Mouse (Mus musculus) layer of hippocampus, adult 2 months (tissue): Measurements from ENCODE around the gene Cyp26b1. TPM values are rescaled to one million over a fixed set of nuclear protein-coding genes. Genes with fewer than 3 reads are reported as not detected.

Experiments
- DNase-seq, 2 experiments: peaks; one replicate each; pipeline ENCODE4 v3.0.0; 2022; ENCODE audit warnings: low spot score in 2 of 2
- H3K27ac ChIP-seq: fragments of 200-600 bp; 2 replicates; pipeline ENCODE4 v1.8.1; 2022
- H3K4me3 ChIP-seq: fragments of 200-600 bp; 2 replicates; pipeline ENCODE4 v1.8.1; 2022; ENCODE audit warnings: mild to moderate bottlenecking
- CTCF ChIP-seq: fragments of 200-600 bp; conservative IDR thresholded peaks from 2 replicates; pipeline ENCODE4 v1.8.1; 2022; ENCODE audit warnings: antibody characterized with exemption, mild to moderate bottlenecking, moderate library complexity
- total RNA-seq, 2 experiments: library from RNA; stranded (reverse); gene quantifications; 2 replicates each; pipeline ENCODE4 v1.2.3; 2021

Gene Cyp26b1
- total RNA-seq, 2 experiments from 2014 or later: 9.4 to 10.3 TPM

DNA sequence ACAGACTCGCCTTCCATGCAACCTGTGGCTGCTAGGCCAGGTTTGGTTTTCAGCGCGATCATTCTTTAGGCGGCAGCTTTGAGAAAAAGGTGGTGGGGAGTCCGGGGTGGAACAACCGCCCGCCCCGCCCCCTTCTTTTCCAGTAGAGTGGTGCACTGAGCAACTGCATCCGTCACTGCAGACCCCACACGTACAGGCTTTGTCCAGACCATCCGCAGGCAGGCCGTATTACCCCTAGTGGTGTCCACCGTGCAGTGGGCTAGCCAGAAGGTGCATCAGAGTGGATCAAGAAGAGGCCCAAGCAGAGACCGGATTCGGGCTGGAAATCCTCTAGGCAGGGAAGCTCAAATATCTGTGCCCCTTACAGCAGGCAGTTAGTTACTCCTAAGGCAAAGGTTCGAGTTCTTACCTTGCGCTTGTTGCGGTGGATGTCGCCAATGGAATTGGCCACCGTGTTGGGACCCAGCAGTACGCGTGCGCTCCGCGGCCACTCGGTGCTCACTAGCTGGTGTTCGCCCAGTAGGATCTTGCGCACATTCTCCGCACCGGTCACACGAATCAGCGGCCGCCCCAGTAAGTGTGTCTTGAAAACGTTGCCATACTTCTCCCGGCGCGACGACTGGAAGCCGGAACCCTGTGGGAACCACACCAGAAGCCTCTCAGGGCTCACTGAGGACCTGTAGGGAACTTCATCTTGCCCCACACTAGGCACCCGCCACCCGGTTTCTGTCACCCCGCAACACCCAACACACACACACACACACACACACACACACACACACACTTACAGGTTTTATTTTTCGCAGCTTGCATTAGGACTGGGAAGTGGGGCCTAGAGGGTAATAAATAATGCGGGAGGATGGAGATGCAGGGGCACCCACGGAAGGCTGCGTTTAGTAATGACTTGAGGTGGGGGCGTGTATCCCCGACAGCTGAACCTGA is 9.6 kb downstream of the Cyp26b1 start:
- no peak for TF ChIP-seq CTCF
- no peak for DNase-seq
- no peak overlapping the region for H3K27ac ChIP-seq
- peak overlapping the region; percentile 38 for H3K4me3 ChIP-seq

DNA sequence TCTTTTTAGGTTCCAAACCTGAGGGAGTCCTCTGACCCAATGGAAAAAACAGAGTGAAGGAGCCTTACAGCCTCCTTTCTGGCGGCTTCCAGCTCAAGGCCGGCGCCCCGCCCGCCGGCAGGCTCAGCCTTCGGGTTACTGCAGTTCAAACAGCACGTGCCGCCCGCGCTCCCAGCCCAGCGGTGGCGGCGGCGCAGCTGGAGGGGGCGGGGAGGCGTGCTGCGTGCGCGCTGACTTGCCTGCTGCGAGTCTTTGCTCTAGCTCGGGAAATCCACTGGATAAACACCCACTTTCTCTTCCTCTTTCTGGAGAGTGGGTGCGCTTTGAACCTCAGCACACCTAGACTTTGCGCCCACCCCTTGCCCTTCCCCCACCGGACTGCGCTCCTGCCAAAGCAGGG is 10.3 kb downstream of the Cyp26b1 start:
- no peak overlapping the region for H3K27ac ChIP-seq
- peak in 1 of 2 experiments; percentile 40 for DNase-seq
- no peak for TF ChIP-seq CTCF
- peak overlapping the region; percentile 38 for H3K4me3 ChIP-seq

DNA sequence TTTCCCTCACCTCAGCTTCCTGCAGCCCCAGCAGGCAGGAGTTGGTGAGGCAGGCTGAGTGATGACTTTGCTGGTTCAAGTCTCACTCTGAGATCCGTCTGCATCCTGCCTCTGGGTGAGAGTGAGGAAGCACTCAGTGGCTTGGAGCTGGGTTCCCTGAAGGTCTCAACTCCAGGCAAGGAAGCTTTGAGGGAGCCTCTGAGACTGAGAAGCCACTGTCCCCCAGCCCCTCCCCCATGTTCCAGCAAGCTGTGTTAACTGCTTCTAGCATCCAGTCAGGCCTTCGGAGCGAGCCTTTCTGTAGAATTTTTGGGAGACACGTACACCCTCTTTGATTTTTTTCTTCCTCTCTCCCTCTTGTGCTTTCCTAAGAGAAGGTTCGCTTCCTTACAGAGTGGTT is 10.9 kb downstream of the Cyp26b1 start:
- Histone ChIP-seq H3K27ac (no peak overlapping the region), H3K4me3 (no peak overlapping the region)
- no peak for TF ChIP-seq CTCF
- no peak for DNase-seq

DNA sequence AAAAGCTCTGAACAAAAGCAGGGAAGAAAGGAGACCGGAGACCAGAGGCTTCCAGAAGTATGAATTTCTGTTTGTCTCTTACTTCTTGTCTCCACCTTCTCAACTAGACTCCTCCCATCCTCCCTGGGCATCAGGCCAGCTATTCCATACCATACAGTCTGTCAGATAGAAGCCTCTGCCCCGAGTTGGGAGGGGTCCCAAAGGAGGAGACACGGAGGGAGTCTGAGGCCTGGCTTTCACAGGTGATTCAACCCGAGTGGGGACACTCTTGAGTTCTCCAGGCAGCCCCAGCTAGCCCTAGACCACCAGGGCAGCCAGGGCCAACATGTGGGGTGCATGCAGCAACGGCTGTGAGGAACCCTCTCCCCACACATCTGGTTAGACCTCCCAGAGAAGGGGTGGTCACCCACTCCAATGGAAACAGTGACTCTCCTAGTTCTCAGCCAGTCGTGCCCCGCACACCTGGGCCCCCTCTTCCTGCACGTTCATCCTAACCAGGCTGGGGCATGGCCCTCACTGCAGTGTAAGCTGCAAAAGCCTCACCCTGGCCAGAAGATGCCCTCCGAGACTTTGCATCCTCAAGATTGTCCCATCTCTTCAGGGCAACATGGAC is 11.8 kb downstream of the Cyp26b1 start:
- Histone ChIP-seq H3K27ac (no peak overlapping the region), H3K4me3 (no peak overlapping the region)
- no peak for DNase-seq
- no peak for TF ChIP-seq CTCF

DNA sequence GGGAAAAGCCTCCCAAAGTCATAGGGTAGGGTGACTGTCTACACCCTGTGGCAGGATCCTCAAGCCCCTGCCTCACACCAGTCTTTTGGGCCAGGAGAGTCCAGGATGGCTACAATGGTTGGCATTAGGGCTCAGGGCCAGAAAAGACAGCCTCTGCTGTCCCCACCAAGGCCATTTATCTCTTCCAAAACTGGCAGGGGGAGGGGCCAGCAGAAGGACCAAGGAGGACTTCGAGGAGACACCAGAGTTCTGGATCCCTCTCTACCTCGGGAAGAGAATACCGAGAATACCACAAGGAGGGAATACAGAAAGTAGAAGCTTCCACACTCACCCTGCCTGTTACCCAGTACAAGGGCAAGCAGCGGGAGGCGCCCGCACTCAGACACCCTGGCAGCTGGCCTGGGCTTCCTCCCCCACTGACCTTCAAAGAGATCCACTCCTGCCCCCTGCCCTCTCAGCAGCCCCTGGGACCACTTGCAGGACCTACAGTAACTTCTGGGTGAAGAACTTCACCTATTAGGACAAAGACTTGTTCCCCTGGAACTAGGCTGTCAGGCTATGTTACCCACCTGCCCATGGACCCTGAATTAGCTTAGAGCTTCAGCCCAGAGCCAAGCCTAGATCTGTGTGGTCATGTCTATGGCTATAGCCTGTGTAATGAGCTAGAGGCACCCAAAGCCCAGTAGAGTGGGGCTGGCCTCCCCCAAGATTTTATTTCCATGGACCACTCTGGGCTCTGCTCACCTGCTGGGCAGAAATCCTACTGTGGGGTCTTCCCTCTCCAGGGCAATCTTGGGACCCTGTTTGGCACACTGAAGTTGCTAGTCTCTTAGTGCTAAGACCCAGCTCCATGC is 12.5 kb downstream of the Cyp26b1 start:
- no peak overlapping the region for H3K27ac ChIP-seq
- H3K4me3 ChIP-seq: no peak overlapping the region
- no peak for DNase-seq
- no peak for TF ChIP-seq CTCF

DNA sequence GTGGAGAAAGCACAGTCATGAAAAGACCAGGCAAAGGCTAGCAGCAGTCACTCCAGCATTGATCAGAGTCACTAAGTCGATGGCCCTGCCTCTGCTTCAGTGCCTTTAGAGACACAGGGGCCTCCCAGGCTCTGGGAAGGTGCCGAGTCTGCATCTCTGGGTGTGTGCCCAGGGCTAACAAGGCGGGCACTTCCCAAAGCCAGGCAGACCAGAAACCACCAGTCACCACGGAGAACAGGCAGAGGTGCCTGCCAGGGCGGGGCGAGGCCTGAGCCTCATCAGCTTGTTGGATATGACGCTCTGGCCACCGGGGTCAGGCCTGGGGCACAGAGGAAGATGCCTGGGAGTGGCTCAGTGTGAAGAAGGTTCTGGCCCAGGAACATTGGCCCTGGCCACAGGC is 14.2 kb downstream of the Cyp26b1 start:
- DNase-seq: no peak
- Histone ChIP-seq H3K27ac (no peak overlapping the region), H3K4me3 (no peak overlapping the region)
- no peak for TF ChIP-seq CTCF

DNA sequence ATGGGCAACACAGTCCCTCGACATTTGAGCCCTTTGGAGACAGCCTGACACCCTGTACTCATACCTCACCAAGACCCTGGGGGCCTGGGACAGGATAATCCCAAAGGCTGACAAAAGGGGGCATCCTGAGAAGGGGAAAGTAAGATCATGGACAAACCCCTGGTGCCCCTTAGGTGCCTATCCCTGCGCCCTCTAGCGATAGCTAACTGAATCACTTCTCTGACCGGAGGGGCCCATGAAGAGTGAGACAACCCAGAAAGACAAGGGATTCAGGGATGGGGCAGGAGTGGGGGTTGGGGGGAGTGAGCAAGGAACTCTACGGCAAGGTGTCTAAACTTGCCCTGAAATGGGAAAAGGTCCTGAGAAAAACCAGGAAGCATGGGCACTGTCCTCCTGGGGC is 14.8 kb downstream of the Cyp26b1 start:
- Histone ChIP-seq H3K27ac (no peak overlapping the region), H3K4me3 (no peak overlapping the region)
- TF ChIP-seq CTCF: peak; percentile 81
- peak in 1 of 2 experiments; percentile 40 for DNase-seq

DNA sequence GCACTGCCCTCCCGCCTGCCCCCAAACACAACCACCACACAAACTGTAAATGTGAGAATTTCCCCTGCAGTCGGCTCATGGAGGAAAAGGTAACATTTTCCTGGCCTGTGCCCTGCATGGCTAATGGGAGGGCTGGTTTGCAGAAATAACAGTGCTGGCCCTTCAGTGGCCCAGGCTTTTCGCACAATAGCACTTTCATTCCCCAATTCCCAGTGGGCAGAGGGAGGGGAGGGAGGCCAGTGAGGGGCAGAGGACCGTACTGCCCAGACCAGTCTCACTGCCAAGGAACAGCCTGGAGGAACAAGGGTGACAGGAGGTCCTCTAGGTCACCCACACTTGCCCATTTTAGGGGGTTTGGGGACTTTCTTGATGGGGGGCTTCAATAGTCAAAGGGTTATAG is 15.8 kb downstream of the Cyp26b1 start:
- no peak for TF ChIP-seq CTCF
- Histone ChIP-seq H3K27ac (no peak overlapping the region), H3K4me3 (no peak overlapping the region)
- DNase-seq: no peak

DNA sequence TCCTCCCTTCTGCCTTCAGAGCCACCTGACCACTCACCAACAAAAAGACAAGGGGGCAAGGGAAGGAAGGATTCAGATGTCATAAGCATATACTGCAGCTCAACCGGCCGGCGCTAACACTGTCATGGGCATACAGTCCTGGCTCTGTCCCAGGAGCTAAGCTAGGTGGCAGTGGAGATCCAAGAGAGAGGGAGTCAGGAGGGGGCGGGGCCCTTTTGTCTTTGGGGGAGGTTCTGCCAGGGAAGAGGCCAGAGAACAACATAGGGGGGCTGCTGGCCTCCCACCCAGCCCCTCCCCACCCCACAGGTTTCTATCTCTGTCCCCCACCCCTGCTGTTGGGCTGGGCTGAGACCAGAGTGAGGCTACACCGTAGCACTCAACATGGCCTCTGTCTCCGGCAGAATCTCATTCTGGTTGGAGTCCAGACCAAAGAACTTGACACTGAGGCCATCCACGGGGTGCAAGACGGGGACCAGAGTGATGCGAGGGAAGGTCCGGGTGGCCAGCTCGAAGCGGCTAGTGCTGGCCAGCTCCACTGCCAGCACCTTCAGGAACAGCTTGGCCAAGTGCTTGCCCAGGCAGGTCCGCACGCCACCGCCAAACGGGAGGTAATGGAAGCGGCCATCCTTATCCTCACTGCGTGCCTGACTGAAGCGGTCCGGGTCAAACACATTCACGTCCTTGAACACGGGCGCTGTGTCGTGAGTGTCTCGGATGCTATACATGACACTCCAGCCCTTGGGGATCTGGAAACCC is 19.6 kb downstream of the Cyp26b1 start:
- no peak overlapping the region for H3K4me3 ChIP-seq
- peak; percentile 23; the same call in 1 of the 2 replicates for TF ChIP-seq CTCF
- no peak overlapping the region for H3K27ac ChIP-seq
- DNase-seq: no peak

DNA sequence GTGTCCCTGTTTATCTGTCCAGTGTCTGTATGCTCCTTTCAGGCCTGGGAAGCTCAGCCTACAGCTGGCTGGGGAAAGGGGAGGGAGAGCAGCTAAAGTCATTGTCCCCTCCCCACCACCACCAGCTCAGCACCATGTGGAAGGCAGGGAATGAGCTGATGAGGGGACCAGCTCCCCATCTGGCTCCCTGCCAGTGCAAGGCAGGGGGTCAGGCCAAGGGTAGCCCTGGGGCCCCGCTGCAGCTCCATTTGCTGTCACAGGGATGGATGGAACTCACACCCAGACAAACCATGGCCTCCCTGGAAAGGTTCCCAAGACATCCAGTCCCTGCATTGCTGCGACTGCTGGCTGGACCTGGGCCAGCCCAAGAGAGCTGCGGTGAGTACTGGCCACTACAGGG is 23.7 kb downstream of the Cyp26b1 start:
- Histone ChIP-seq H3K27ac (no peak overlapping the region), H3K4me3 (no peak overlapping the region)
- no peak for TF ChIP-seq CTCF
- DNase-seq: no peak

DNA sequence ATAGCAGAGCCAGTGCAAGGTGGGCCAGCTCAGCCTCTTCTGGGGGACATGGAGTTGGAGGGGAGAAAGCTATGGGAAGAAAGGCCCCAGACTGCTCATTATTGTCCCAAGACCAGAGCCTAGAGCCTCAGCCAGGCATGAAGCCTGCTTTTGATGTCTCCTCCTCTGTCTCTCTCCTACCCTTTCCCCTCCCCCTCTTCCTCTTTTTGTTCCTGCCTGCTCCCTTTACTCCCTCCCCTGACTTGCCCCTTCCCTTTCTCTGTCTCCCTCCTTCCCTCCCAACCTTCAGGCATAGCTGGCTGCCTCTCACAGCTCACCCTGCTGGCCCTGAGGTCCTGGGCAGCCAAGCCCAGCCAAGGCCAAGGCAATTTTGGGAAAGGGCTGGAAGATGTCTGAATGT is 24.1 kb downstream of the Cyp26b1 start:
- no peak for TF ChIP-seq CTCF
- H3K4me3 ChIP-seq: no peak overlapping the region
- no peak for DNase-seq
- H3K27ac ChIP-seq: no peak overlapping the region

DNA sequence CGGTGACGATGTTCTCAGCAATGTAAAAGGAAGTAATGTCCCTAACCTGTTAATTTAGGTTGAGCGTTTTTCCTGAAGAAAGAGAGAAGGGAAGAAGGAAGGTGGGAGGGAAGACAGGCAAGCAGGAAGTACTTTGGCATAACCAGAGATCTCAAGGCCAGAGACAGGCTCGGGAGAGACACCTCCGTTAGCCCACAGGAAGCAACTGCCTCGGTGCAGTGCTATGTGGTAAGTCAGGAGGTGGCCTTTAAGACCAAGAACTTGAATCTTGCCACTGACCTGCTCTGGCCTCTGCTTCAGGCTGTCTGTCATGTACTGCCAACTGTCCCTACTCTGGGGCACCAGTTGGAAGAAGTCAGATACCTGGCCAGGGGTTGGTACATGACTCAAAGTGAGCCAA is 24.8 kb downstream of the Cyp26b1 start:
- no peak for TF ChIP-seq CTCF
- no peak overlapping the region for H3K27ac ChIP-seq
- no peak overlapping the region for H3K4me3 ChIP-seq
- DNase-seq: no peak

DNA sequence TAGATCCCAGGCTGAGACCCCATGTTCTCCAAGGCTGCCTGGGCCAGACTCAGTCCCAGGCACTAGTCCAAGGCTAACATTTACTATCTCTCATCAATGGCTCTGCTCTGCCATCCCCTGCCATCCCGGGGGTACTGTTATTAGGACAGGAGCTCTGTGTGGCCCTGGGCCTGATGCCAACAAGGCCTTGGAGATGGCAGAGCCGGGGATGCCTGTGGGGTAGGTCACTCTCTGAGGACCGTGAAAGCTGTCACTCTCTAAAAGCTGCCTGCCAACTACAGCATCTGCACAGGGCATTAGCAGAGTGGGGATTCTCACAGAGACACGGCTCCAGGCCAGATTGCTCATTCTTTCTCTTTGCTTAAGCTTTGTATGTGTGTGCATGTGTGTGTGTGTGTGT is 26.0 kb downstream of the Cyp26b1 start:
- Histone ChIP-seq H3K4me3 (no peak overlapping the region), H3K27ac (no peak overlapping the region)
- no peak for TF ChIP-seq CTCF
- DNase-seq: no peak
